Mouse (Mus musculus): ENCODE measurements around the gene Gls. TPM values are rescaled to one million over a fixed set of nuclear protein-coding genes. Genes with fewer than 3 reads are reported as not detected.

The Gls gene
- polyA plus RNA-seq, 1 experiment from 2014 or later, result 4.7 TPM

- TF ChIP-seq EP300 (IDR thresholded peaks at IDR 0.05; ENCODE audit: low read depth) (no peak), CTCF (IDR thresholded peaks at IDR 0.05; ENCODE audit: low read depth) (no peak)
- no peaks in the 10 kb centered on the region for H3K4me1 ChIP-seq (ENCODE audit: insufficient read depth)
- ATAC-seq (no peak), DNase-seq (no peak)
- H3K36me3 ChIP-seq (replicated peaks; ENCODE audit: insufficient read depth, low read length), result no peaks in the 10 kb centered on the region
- no peak overlapping the region for H3K4me3 ChIP-seq (ENCODE audit: low read depth, low read length)
- H3K9ac ChIP-seq (replicated peaks), result no peak overlapping the region
- no peak overlapping the region for H3K27ac ChIP-seq (ENCODE audit: low read depth)
- H3K9me3 ChIP-seq (ENCODE audit: low read length), result no peaks in the 10 kb centered on the region
- no peak overlapping the region for H3K4me2 ChIP-seq (ENCODE audit: low read depth, low read length)
- WGBS (ENCODE audit: insufficient replicate concordance), result 85% methylated on average over 4 of the region's 4 CpGs
- no peaks in the 10 kb centered on the region for H3K27me3 ChIP-seq (ENCODE audit: insufficient read depth, low read length)
Measured at GRCm38 (mm10) chr1:52260354-52261090, 27.5 kb upstream of the Gls start.

GRCm38 (mm10) chr1:52258006-52258749 lies 25.1 kb upstream of the Gls start:
- Histone ChIP-seq H3K9ac (replicated peaks) (no peak overlapping the region), H3K9me3 (ENCODE audit: low read length) (no peaks in the 10 kb centered on the region), H3K4me2 (ENCODE audit: low read depth, low read length) (no peak overlapping the region), H3K27ac (ENCODE audit: low read depth) (no peak overlapping the region), H3K27me3 (ENCODE audit: insufficient read depth, low read length) (no peaks in the 10 kb centered on the region), H3K4me1 (ENCODE audit: insufficient read depth) (no peaks in the 10 kb centered on the region), H3K36me3 (replicated peaks; ENCODE audit: insufficient read depth, low read length) (no peaks in the 10 kb centered on the region), H3K4me3 (ENCODE audit: low read depth, low read length) (no peak overlapping the region)
- WGBS (ENCODE audit: insufficient replicate concordance), result 78% methylated on average over 9 of the region's 9 CpGs
- ATAC-seq, result no peak
- DNase-seq, result no peak
- TF ChIP-seq EP300 (IDR thresholded peaks at IDR 0.05; ENCODE audit: low read depth), result no peak
- no peak for TF ChIP-seq CTCF (IDR thresholded peaks at IDR 0.05; ENCODE audit: low read depth)

GRCm38 (mm10) chr1:52256916-52257315 lies 23.9 kb upstream of the Gls start:
- no peaks in the 10 kb centered on the region for H3K27me3 ChIP-seq (ENCODE audit: insufficient read depth, low read length)
- no peak overlapping the region for H3K9ac ChIP-seq (replicated peaks)
- 66% methylated on average over 4 of the region's 4 CpGs for WGBS (ENCODE audit: insufficient replicate concordance)
- TF ChIP-seq CTCF (IDR thresholded peaks at IDR 0.05; ENCODE audit: low read depth) (no peak), EP300 (IDR thresholded peaks at IDR 0.05; ENCODE audit: low read depth) (no peak)
- no peaks in the 10 kb centered on the region for H3K36me3 ChIP-seq (replicated peaks; ENCODE audit: insufficient read depth, low read length)
- H3K9me3 ChIP-seq (ENCODE audit: low read length), result no peaks in the 10 kb centered on the region
- ATAC-seq, result no peak
- no peak overlapping the region for H3K4me3 ChIP-seq (ENCODE audit: low read depth, low read length)
- DNase-seq, result no peak
- no peak overlapping the region for H3K4me2 ChIP-seq (ENCODE audit: low read depth, low read length)
- H3K27ac ChIP-seq (ENCODE audit: low read depth), result no peak overlapping the region
- H3K4me1 ChIP-seq (ENCODE audit: insufficient read depth), result no peaks in the 10 kb centered on the region

GRCm38 (mm10) chr1:52256194-52256593 lies 23.2 kb upstream of the Gls start:
- Histone ChIP-seq H3K4me2 (ENCODE audit: low read depth, low read length) (no peak overlapping the region), H3K36me3 (replicated peaks; ENCODE audit: insufficient read depth, low read length) (no peaks in the 10 kb centered on the region)

GRCm38 (mm10) chr1:52254411-52254810 lies 21.4 kb upstream of the Gls start:
- 64% methylated on average over 2 of the region's 2 CpGs for WGBS (ENCODE audit: insufficient replicate concordance)
- Histone ChIP-seq H3K4me2 (ENCODE audit: low read depth, low read length) (no peak overlapping the region), H3K4me1 (ENCODE audit: insufficient read depth) (no peaks in the 10 kb centered on the region), H3K9me3 (ENCODE audit: low read length) (no peaks in the 10 kb centered on the region), H3K4me3 (ENCODE audit: low read depth, low read length) (no peak overlapping the region), H3K27me3 (ENCODE audit: insufficient read depth, low read length) (no peaks in the 10 kb centered on the region), H3K9ac (replicated peaks) (no peak overlapping the region), H3K27ac (ENCODE audit: low read depth) (no peak overlapping the region), H3K36me3 (replicated peaks; ENCODE audit: insufficient read depth, low read length) (no peaks in the 10 kb centered on the region)
- TF ChIP-seq EP300 (IDR thresholded peaks at IDR 0.05; ENCODE audit: low read depth) (no peak), CTCF (IDR thresholded peaks at IDR 0.05; ENCODE audit: low read depth) (no peak)
- ATAC-seq, result no peak
- DNase-seq, result no peak

More at GRCm38 (mm10) chr1:52256194-52256593, 23.2 kb upstream of the Gls start:
- H3K27me3 ChIP-seq (ENCODE audit: insufficient read depth, low read length), result no peaks in the 10 kb centered on the region
- no peak overlapping the region for H3K9ac ChIP-seq (replicated peaks)
- H3K9me3 ChIP-seq (ENCODE audit: low read length), result no peaks in the 10 kb centered on the region
- no peak overlapping the region for H3K27ac ChIP-seq (ENCODE audit: low read depth)
- 63% methylated on average over 4 of the region's 4 CpGs for WGBS (ENCODE audit: insufficient replicate concordance)
- H3K4me3 ChIP-seq (ENCODE audit: low read depth, low read length), result no peak overlapping the region
- TF ChIP-seq EP300 (IDR thresholded peaks at IDR 0.05; ENCODE audit: low read depth), result no peak
- no peak for TF ChIP-seq CTCF (IDR thresholded peaks at IDR 0.05; ENCODE audit: low read depth)
- no peak for DNase-seq
- H3K4me1 ChIP-seq (ENCODE audit: insufficient read depth), result no peaks in the 10 kb centered on the region
- ATAC-seq, result no peak

- WGBS (ENCODE audit: insufficient replicate concordance), result 61% methylated on average over 6 of the region's 6 CpGs
- H3K4me3 ChIP-seq (ENCODE audit: low read depth, low read length), result no peak overlapping the region
Measured at GRCm38 (mm10) chr1:52253386-52253785, 20.4 kb upstream of the Gls start.

More at GRCm38 (mm10) chr1:52253386-52253785, 20.4 kb upstream of the Gls start:
- Histone ChIP-seq H3K9ac (replicated peaks) (no peak overlapping the region), H3K27ac (ENCODE audit: low read depth) (no peak overlapping the region), H3K4me2 (ENCODE audit: low read depth, low read length) (no peak overlapping the region), H3K9me3 (ENCODE audit: low read length) (no peaks in the 10 kb centered on the region), H3K27me3 (ENCODE audit: insufficient read depth, low read length) (no peaks in the 10 kb centered on the region), H3K4me1 (ENCODE audit: insufficient read depth) (no peaks in the 10 kb centered on the region), H3K36me3 (replicated peaks; ENCODE audit: insufficient read depth, low read length) (no peaks in the 10 kb centered on the region)
- ATAC-seq (no peak), DNase-seq (no peak)
- TF ChIP-seq CTCF (IDR thresholded peaks at IDR 0.05; ENCODE audit: low read depth) (no peak), EP300 (IDR thresholded peaks at IDR 0.05; ENCODE audit: low read depth) (no peak)
